Mouse (Mus musculus) MEL (cell line): ENCODE results near the gene Brip1.

ENCODE experiments used
- CHD1 ChIP-seq: IDR thresholded peaks from 2 replicates; pipeline ENCODE4 v1.6.1; 2012; ENCODE audit warnings: low read depth, mild to moderate bottlenecking, inconsistent platforms, low read length, improper control_type of control experiment
- CTCF ChIP-seq, 3 experiments: IDR thresholded peaks in 2 of 3; conservative IDR thresholded peaks in 1 of 3; 2 replicates each; pipeline ENCODE4 v1.5.1; 2011 to 2012; ENCODE audit warnings: low read length in 3 of 3, low read depth in 2 of 3, mild to moderate bottlenecking in 2 of 3, improper control_type of control experiment in 1 of 3, inconsistent platforms in 1 of 3, mixed read lengths in 1 of 3, moderate library complexity in 1 of 3; ENCODE audit not compliant: control insufficient read depth in 1 of 3, insufficient read depth in 1 of 3, poor library complexity in 1 of 3, severe bottlenecking in 1 of 3
- EP300 ChIP-seq, 2 experiments: IDR thresholded peaks; 2 replicates each; pipeline ENCODE4 v1.6.1; 2011; ENCODE audit warnings: improper control_type of control experiment in 2 of 2, low read length in 2 of 2, low read depth in 1 of 2, mild to moderate bottlenecking in 1 of 2
- ETS1 ChIP-seq: IDR thresholded peaks from 2 replicates; pipeline ENCODE4 v1.6.1; 2012; ENCODE audit warnings: low read depth, mild to moderate bottlenecking, inconsistent platforms, low read length, improper control_type of control experiment, moderate library complexity
- GATA1 ChIP-seq: IDR thresholded peaks from 2 replicates; pipeline ENCODE4 v1.6.1; 2011; ENCODE audit warnings: low read depth, low read length, improper control_type of control experiment
- JUND ChIP-seq: IDR thresholded peaks from 2 replicates; pipeline ENCODE4 v1.6.1; 2011; ENCODE audit warnings: low read depth, mild to moderate bottlenecking, improper control_type of control experiment, low read length
- MEF2A ChIP-seq: IDR thresholded peaks from 2 replicates; pipeline ENCODE4 v1.6.1; 2014; ENCODE audit warnings: low read depth, mild to moderate bottlenecking, inconsistent platforms, low read length, improper control_type of control experiment; ENCODE audit not compliant: poor library complexity, insufficient replicate concordance, severe bottlenecking; ENCODE audit errors: extremely low read depth
- POLR2A ChIP-seq, 2 experiments: IDR thresholded peaks; 2 replicates each; pipeline ENCODE4 v1.6.1; 2011 to 2012; ENCODE audit warnings: low read length in 2 of 2, mild to moderate bottlenecking in 2 of 2, control low read depth in 1 of 2, improper control_type of control experiment in 1 of 2, low read depth in 1 of 2, moderate library complexity in 1 of 2; ENCODE audit not compliant: control insufficient read depth in 1 of 2, insufficient read depth in 1 of 2, poor library complexity in 1 of 2
- TCF12 ChIP-seq: IDR thresholded peaks from 2 replicates; pipeline ENCODE4 v1.6.1; 2014; ENCODE audit warnings: low read depth, mild to moderate bottlenecking, inconsistent platforms, low read length, improper control_type of control experiment, moderate library complexity

DNA sequence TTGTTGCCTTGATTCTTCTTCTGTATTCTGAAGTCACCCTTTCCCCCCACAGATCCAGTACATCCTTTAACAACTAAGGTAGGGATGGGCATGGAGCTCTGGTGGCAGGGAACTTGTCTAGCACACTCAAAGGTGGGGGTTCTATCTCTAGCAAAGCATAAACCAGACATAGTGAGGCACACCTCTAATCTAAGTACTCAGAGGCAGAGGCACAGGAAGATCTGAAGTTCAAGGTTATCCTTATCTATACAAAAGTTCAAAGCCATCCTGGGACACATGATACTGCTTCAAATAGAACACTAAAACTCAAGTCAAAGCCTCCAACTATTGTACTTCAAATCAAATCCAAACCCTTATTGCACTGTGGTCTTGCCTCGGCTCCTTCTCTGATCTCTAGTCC lies 85.0 kb downstream of the Brip1 start:
- TF ChIP-seq CTCF (IDR thresholded peaks at IDR 0.05 in 2 of 3, conservative IDR thresholded peaks at IDR 0.05 in 1 of 3; ENCODE audit: control insufficient read depth in 1 of 3, insufficient read depth in 1 of 3, low read depth in 2 of 3, low read length in 3 of 3, poor library complexity in 1 of 3, severe bottlenecking in 1 of 3) (no peak), CHD1 (no peak), JUND (no peak), TCF12 (peak; percentile 65; the same call in 1 of the 2 replicates), POLR2A (IDR thresholded peaks at IDR 0.05; ENCODE audit: control insufficient read depth in 1 of 2, insufficient read depth in 1 of 2, low read depth in 1 of 2, low read length in 2 of 2, poor library complexity in 1 of 2) (no peak), EP300 (IDR thresholded peaks at IDR 0.05; ENCODE audit: low read depth in 1 of 2, low read length in 2 of 2) (peak; percentile 50 to 67), ETS1 (no peak), MEF2A (no peak), GATA1 (peak; percentile 61)
